Mouse (Mus musculus): Measurements from ENCODE around the gene Stk39.

- TF ChIP-seq CTCF (IDR thresholded peaks at IDR 0.05; ENCODE audit: low read depth) = no peak
- no peak for TF ChIP-seq EP300 (IDR thresholded peaks at IDR 0.05; ENCODE audit: low read depth)
Measured at GRCm38 (mm10) chr2:68257571-68257970, 214.5 kb downstream of the Stk39 start.

All from liver, embryonic 14.5 days (tissue).